Mouse (Mus musculus) MEL (cell line): Measurements from ENCODE around the gene Ryr1. TPM values are rescaled to one million over a fixed set of nuclear protein-coding genes. Genes with fewer than 3 reads are reported as not detected.

Experiments
- DNase-seq: peaks from one replicate; pipeline ENCODE4 v3.0.0; 2011; ENCODE audit warnings: low read depth, low spot score
- H3K27ac ChIP-seq: 2 replicates; pipeline ENCODE4 v1.5.1; 2012; ENCODE audit warnings: low read depth, mild to moderate bottlenecking, control low read depth, low read length, moderate library complexity; ENCODE audit not compliant: control insufficient read depth
- H3K27me3 ChIP-seq, 2 experiments: fragments of 150-350 bp in 1 of 2; sonication (generic) in 1 of 2; 2 replicates each; pipeline ENCODE4 v1.6.1; 2012; ENCODE audit warnings: low read length in 2 of 2, mild to moderate bottlenecking in 2 of 2, improper control_type of control experiment in 1 of 2, moderate library complexity in 1 of 2; ENCODE audit not compliant: insufficient read depth in 2 of 2, control insufficient read depth in 1 of 2
- H3K36me3 ChIP-seq, 2 experiments: 2 replicates each; pipeline ENCODE4 v1.6.1; 2012 to 2014; ENCODE audit warnings: low read length in 2 of 2, improper control_type of control experiment in 1 of 2, inconsistent platforms in 1 of 2, mild to moderate bottlenecking in 1 of 2; ENCODE audit not compliant: insufficient read depth in 2 of 2, control insufficient read depth in 1 of 2
- H3K4me1 ChIP-seq, 2 experiments: fragments of 150-350 bp in 1 of 2; sonication (generic) in 1 of 2; 2 replicates each; pipeline ENCODE4 v1.6.1; 2012; ENCODE audit warnings: low read length in 2 of 2, improper control_type of control experiment in 1 of 2, mild to moderate bottlenecking in 1 of 2; ENCODE audit not compliant: insufficient read depth in 2 of 2, control insufficient read depth in 1 of 2
- H3K4me3 ChIP-seq, 2 experiments: fragments of 150-350 bp in 1 of 2; sonication (generic) in 1 of 2; 2 replicates each; pipeline ENCODE4 v1.5.1; 2012; ENCODE audit warnings: low read depth in 2 of 2, low read length in 2 of 2, mild to moderate bottlenecking in 2 of 2, moderate library complexity in 2 of 2, control low read depth in 1 of 2, improper control_type of control experiment in 1 of 2; ENCODE audit not compliant: control insufficient read depth in 1 of 2, insufficient read depth in 1 of 2
- H3K79me2 ChIP-seq: 2 replicates; pipeline ENCODE4 v1.6.1; 2012; ENCODE audit warnings: mild to moderate bottlenecking, low read length, moderate library complexity; ENCODE audit not compliant: control insufficient read depth, poor library complexity, insufficient read depth
- H3K9ac ChIP-seq: 2 replicates; pipeline ENCODE4 v1.6.1; 2012; ENCODE audit warnings: low read depth, mild to moderate bottlenecking, control low read depth, low read length, moderate library complexity; ENCODE audit not compliant: control insufficient read depth, poor library complexity, severe bottlenecking
- H3K9me3 ChIP-seq: fragments of 150-350 bp; sonication (generic); replicated peaks from 2 replicates; pipeline ENCODE4 v1.6.1; 2012; ENCODE audit warnings: mild to moderate bottlenecking, low read length, improper control_type of control experiment, moderate library complexity; ENCODE audit not compliant: insufficient read depth
- BHLHE40 ChIP-seq: IDR thresholded peaks from 2 replicates; pipeline ENCODE4 v1.6.1; 2012; ENCODE audit warnings: low read depth, mild to moderate bottlenecking, inconsistent platforms, low read length, improper control_type of control experiment, borderline replicate concordance
- CHD2 ChIP-seq: IDR thresholded peaks from 2 replicates; pipeline ENCODE4 v1.6.1; 2011; ENCODE audit warnings: low read length, improper control_type of control experiment
- CTCF ChIP-seq, 3 experiments: IDR thresholded peaks in 2 of 3; conservative IDR thresholded peaks in 1 of 3; 2 replicates each; pipeline ENCODE4 v1.5.1; 2011 to 2012; ENCODE audit warnings: low read length in 3 of 3, low read depth in 2 of 3, mild to moderate bottlenecking in 2 of 3, improper control_type of control experiment in 1 of 3, inconsistent platforms in 1 of 3, mixed read lengths in 1 of 3, moderate library complexity in 1 of 3; ENCODE audit not compliant: control insufficient read depth in 1 of 3, insufficient read depth in 1 of 3, poor library complexity in 1 of 3, severe bottlenecking in 1 of 3
- E2F4 ChIP-seq: IDR thresholded peaks from 2 replicates; pipeline ENCODE4 v1.6.1; 2011; ENCODE audit warnings: low read depth, low read length, improper control_type of control experiment, borderline replicate concordance
- ELF1 ChIP-seq: IDR thresholded peaks from 2 replicates; pipeline ENCODE4 v1.6.1; 2014; ENCODE audit warnings: low read depth, mild to moderate bottlenecking, inconsistent platforms, low read length, improper control_type of control experiment, moderate library complexity
- EP300 ChIP-seq, 2 experiments: IDR thresholded peaks; 2 replicates each; pipeline ENCODE4 v1.6.1; 2011; ENCODE audit warnings: improper control_type of control experiment in 2 of 2, low read length in 2 of 2, low read depth in 1 of 2, mild to moderate bottlenecking in 1 of 2
- GABPA ChIP-seq: IDR thresholded peaks from 2 replicates; pipeline ENCODE4 v1.6.1; 2012; ENCODE audit warnings: low read depth, mild to moderate bottlenecking, inconsistent platforms, low read length, improper control_type of control experiment, moderate library complexity
- GATA1 ChIP-seq: IDR thresholded peaks from 2 replicates; pipeline ENCODE4 v1.6.1; 2011; ENCODE audit warnings: low read depth, low read length, improper control_type of control experiment
- JUND ChIP-seq: IDR thresholded peaks from 2 replicates; pipeline ENCODE4 v1.6.1; 2011; ENCODE audit warnings: low read depth, mild to moderate bottlenecking, improper control_type of control experiment, low read length
- KAT2A ChIP-seq: conservative IDR thresholded peaks from 2 replicates; pipeline ENCODE4 v1.6.1; 2012; ENCODE audit warnings: low read depth, low read length, improper control_type of control experiment, inconsistent platforms
- MAFK ChIP-seq: IDR thresholded peaks from 2 replicates; pipeline ENCODE4 v1.6.1; 2011; ENCODE audit warnings: low read depth, mild to moderate bottlenecking, low read length, improper control_type of control experiment, borderline replicate concordance
- MAX ChIP-seq: IDR thresholded peaks from 2 replicates; pipeline ENCODE4 v1.6.1; 2011; ENCODE audit warnings: low read length, improper control_type of control experiment
- MAZ ChIP-seq: IDR thresholded peaks from 2 replicates; pipeline ENCODE4 v1.6.1; 2012; ENCODE audit warnings: low read depth, mild to moderate bottlenecking, inconsistent platforms, low read length, improper control_type of control experiment
- MEF2A ChIP-seq: IDR thresholded peaks from 2 replicates; pipeline ENCODE4 v1.6.1; 2014; ENCODE audit warnings: low read depth, mild to moderate bottlenecking, inconsistent platforms, low read length, improper control_type of control experiment; ENCODE audit not compliant: poor library complexity, insufficient replicate concordance, severe bottlenecking; ENCODE audit errors: extremely low read depth
- MXI1 ChIP-seq: IDR thresholded peaks from 2 replicates; pipeline ENCODE4 v1.6.1; 2011; ENCODE audit warnings: mild to moderate bottlenecking, low read depth, low read length, improper control_type of control experiment
- NRF1 ChIP-seq: IDR thresholded peaks from 2 replicates; pipeline ENCODE4 v1.6.1; 2014; ENCODE audit warnings: low read depth, mild to moderate bottlenecking, inconsistent platforms, low read length, improper control_type of control experiment, moderate library complexity; ENCODE audit not compliant: poor library complexity, insufficient read depth, severe bottlenecking
- POLR2AphosphoS2 ChIP-seq: IDR thresholded peaks from 2 replicates; pipeline ENCODE4 v1.6.1; 2011; ENCODE audit warnings: low read length, improper control_type of control experiment
- POLR2AphosphoS5 ChIP-seq: IDR thresholded peaks from 2 replicates; pipeline ENCODE4 v1.6.1; 2012; ENCODE audit warnings: low read depth, borderline replicate concordance, mild to moderate bottlenecking, inconsistent platforms, low read length, moderate library complexity, mixed read lengths
- RCOR1 ChIP-seq: IDR thresholded peaks from 2 replicates; pipeline ENCODE4 v1.6.1; 2012; ENCODE audit warnings: low read depth, mild to moderate bottlenecking, inconsistent platforms, low read length, improper control_type of control experiment
- SIN3A ChIP-seq: IDR thresholded peaks from 2 replicates; pipeline ENCODE4 v1.6.1; 2012; ENCODE audit warnings: low read length, improper control_type of control experiment, inconsistent platforms
- SMC3 ChIP-seq: IDR thresholded peaks from 2 replicates; pipeline ENCODE4 v1.6.1; 2011; ENCODE audit warnings: low read depth, low read length, improper control_type of control experiment
- TAL1 ChIP-seq: IDR thresholded peaks from 2 replicates; pipeline ENCODE4 v1.6.1; 2012; ENCODE audit warnings: mild to moderate bottlenecking, inconsistent platforms, low read length, moderate library complexity, mixed read lengths
- TBP ChIP-seq: IDR thresholded peaks from 2 replicates; pipeline ENCODE4 v1.8.0; 2011; ENCODE audit warnings: low read depth, low read length, improper control_type of control experiment
- USF1 ChIP-seq: IDR thresholded peaks from 2 replicates; pipeline ENCODE4 v1.6.1; 2014; ENCODE audit warnings: low read depth, mild to moderate bottlenecking, inconsistent platforms, low read length, improper control_type of control experiment, moderate library complexity
- ZC3H11A ChIP-seq: IDR thresholded peaks from 2 replicates; pipeline ENCODE4 v1.6.1; 2012; ENCODE audit warnings: low read depth, mild to moderate bottlenecking, inconsistent platforms, low read length, improper control_type of control experiment
- ZKSCAN1 ChIP-seq: IDR thresholded peaks from 2 replicates; pipeline ENCODE4 v1.6.1; 2012; ENCODE audit warnings: low read depth, mild to moderate bottlenecking, inconsistent platforms, low read length, improper control_type of control experiment, moderate library complexity
- ZMIZ1 ChIP-seq: IDR thresholded peaks from 2 replicates; pipeline ENCODE4 v1.6.1; 2012; ENCODE audit warnings: low read depth, mild to moderate bottlenecking, inconsistent platforms, low read length, improper control_type of control experiment, moderate library complexity
- ZNF384 ChIP-seq: IDR thresholded peaks from 2 replicates; pipeline ENCODE4 v1.6.1; 2012; ENCODE audit warnings: low read depth, mild to moderate bottlenecking, inconsistent platforms, low read length, improper control_type of control experiment
- polyA plus RNA-seq, 2 experiments: library from polyadenylated mRNA; stranded (reverse) in 1 of 2; unstranded in 1 of 2; fragments of >175 nt in 1 of 2; fragments of >200 nt in 1 of 2; gene quantifications; 2 replicates each; pipeline versions ENCODE4 v1.2.1 to v1.2.4; 2012; ENCODE audit warnings: low replicate concordance in 2 of 2, low read depth in 1 of 2; ENCODE audit not compliant: insufficient read length in 2 of 2, insufficient read depth in 1 of 2, missing spikeins in 1 of 2
- total RNA-seq: library from RNA; depleted of rRNA; stranded (reverse); fragments of 300-350 nt; gene quantifications from 2 replicates; pipeline ENCODE4 v1.2.3, GENCODE M21; 2012

The Ryr1 gene
- total and polyA plus RNA-seq, 3 experiments = 0.27 to 0.54 TPM; not detected in 1

DNA sequence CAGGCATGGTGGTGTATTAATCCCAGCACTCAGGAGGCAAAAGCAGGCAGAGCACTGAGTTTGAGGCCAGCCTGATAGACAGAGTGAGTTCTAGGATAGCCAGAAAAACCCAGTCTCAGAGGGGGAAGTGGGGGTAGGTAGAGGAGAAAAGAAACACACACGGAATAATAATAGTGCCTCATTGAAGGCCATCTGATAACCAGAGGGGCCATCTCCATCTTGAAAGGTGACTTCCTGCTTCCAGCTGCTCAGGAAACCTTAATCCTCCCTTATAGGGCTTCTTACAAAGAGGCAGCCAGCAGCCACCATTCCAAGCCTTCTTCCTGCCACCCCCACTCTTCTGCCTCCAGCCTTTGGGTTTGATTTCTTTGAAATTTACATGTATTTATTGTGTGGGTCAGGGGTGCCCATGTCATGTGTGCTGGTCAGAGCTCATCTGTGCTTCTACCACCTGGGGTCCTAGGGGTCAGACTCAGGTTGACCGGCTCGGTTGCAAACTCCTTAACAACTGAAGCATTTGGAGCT lies 161.5 kb downstream of the Ryr1 start:
- Histone ChIP-seq H3K9ac (peak overlapping the region; percentile 83), H3K27ac (peak overlapping the region; percentile 98), H3K27me3 (no peaks in the 10 kb centered on the region), H3K79me2 (peaks cover 36% of the 10 kb centered on the region), H3K4me3 (peak overlapping the region in 1 of 2 experiments; percentile 51; a peak in 2 of 4 replicates), H3K9me3 (no peaks in the 10 kb centered on the region), H3K36me3 (peaks cover 0 to 32% of the 10 kb centered on the region in 2 experiments; a peak in 2 of 4 replicates), H3K4me1 (peaks cover 19 to 35% of the 10 kb centered on the region in 2 experiments)
- peak; percentile 56 for DNase-seq
- TF ChIP-seq SIN3A (0 out of 2 replicates have a peak, but pooled peaks have one; percentile 14), SMC3 (no peak), ZKSCAN1 (no peak), E2F4 (no peak), POLR2AphosphoS5 (no peak), NRF1 (no peak), GATA1 (peak; percentile 67; the same call in 1 of the 2 replicates), RCOR1 (peak; percentile 13; the same call in 1 of the 2 replicates), EP300 (IDR thresholded peaks at IDR 0.05; ENCODE audit: low read depth in 1 of 2, low read length in 2 of 2) (peak in 1 of 2 experiments; percentile 27; a peak in 1 of 4 replicates), ZNF384 (no peak)

DNA sequence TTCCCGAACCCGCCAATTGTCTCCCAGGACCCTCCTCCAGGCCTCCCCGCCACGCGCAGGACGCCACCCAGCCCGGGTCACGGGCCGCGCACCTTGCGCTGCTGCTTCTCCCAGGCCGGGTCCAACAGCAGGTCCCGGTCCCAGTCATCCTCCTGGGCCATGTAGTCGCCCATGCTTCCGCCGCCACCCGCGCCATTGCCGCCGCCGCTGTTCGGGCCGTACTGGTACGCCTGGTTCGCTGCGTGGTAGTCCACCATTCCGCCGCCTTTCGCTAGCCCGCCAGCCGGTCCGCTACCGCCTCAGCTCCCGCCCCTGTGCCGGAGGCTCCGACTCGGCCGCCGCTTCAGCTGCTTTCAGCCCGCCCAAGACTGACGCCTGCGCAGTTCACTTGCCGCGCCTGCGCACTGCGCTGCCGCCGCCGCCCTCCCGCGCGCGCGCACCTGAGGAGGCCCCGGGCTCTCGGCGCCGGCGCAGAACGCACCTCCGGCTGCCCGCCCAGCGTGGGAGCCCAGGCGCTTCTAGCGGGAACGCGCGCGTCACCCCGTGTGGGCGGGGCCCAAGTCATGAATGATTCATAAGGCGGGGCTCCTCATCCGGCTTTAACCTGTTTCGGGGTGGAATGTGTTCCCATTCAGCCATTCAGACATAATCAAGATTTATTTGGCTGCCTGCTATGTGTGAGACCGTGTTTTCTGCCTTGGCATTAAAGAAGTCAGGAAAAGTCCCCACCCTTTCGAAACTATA lies 162.9 kb downstream of the Ryr1 start, which contains the start of gene Actn4:
Gene Actn4 (minus strand): TSS at position 414 of the 744 bp plus-strand sequence.
- peak; percentile 98 for DNase-seq
- H3K79me2 ChIP-seq = peaks cover 48% of the 10 kb centered on the region
- H3K9me3 ChIP-seq = no peaks in the 10 kb centered on the region
- H3K9ac ChIP-seq = peak within 1 kb of the TSS; percentile 83
- H3K27me3 ChIP-seq = no peaks in the 10 kb centered on the region
- H3K4me3 ChIP-seq = peak within 1 kb of the TSS; percentile 68 to 76
- H3K4me1 ChIP-seq = peaks cover 28 to 45% of the 10 kb centered on the region in 2 experiments
- H3K27ac ChIP-seq = peak within 1 kb of the TSS; percentile 98
- H3K36me3 ChIP-seq = peaks cover 0 to 45% of the 10 kb centered on the region in 2 experiments; a peak in 2 of 4 replicates
- TF ChIP-seq E2F4 (peak; percentile 53; the same call in 1 of the 2 replicates), MAZ (peak; percentile 68; the same call in 1 of the 2 replicates), POLR2AphosphoS2 (peak; percentile 86), ZNF384 (no peak), RCOR1 (no peak), MAX (0 out of 2 replicates have a peak, but pooled peaks have one; percentile 32), BHLHE40 (no peak), ZMIZ1 (peak; percentile 83), SIN3A (peak; percentile 80), SMC3 (no peak), KAT2A (no peak), ELF1 (peak; percentile 41; the same call in 1 of the 2 replicates), USF1 (no peak), TAL1 (no peak), MAFK (no peak), TBP (peak; percentile 81), CHD2 (no peak), MEF2A (no peak), POLR2AphosphoS5 (no peak; the same call in 1 of the 2 replicates), CTCF (IDR thresholded peaks at IDR 0.05 in 2 of 3, conservative IDR thresholded peaks at IDR 0.05 in 1 of 3; ENCODE audit: control insufficient read depth in 1 of 3, insufficient read depth in 1 of 3, low read depth in 2 of 3, low read length in 3 of 3, poor library complexity in 1 of 3, severe bottlenecking in 1 of 3) (no peak), ZC3H11A (no peak), MXI1 (peak; percentile 74), GABPA (no peak), JUND (no peak)
